Comparison of ENCODE assay signal across 10 mouse cellular contexts in genomic region chrX:143904689-143905088, GRCm38 (mm10). TPM values are rescaled to one million over a fixed set of nuclear protein-coding genes. Genes with fewer than 3 reads are reported as not detected.
DNase-seq lines count a peak whose midpoint lies in the region; ATAC-seq lines count a peak whose summit lies in the region.
"Had no signal": no experiment of that assay in that cellular context is flagged by ENCODE, and none has a peak within 500 bp of the region (broad histone marks: within the 10 kb centered on the region; RNA-seq: fewer than 3 reads in every experiment).

No protein-coding gene starts in this region.

- H3K27ac ChIP-seq in limb, embryonic 11.5 days (replicated peaks; ENCODE audit: low read depth, low read length): no peak overlapping the region
- H3K27ac ChIP-seq: liver, embryonic 14.5 days had no signal

- no peak overlapping the region for H3K9ac ChIP-seq in limb, embryonic 11.5 days (ENCODE audit: low read length)
- H3K9ac ChIP-seq: liver, embryonic 14.5 days had no signal

- ATAC-seq in limb, embryonic 11.5 days (ENCODE audit: insufficient number of reproducible peaks, low FRiP score, low TSS enrichment, low read depth): no peak

- H3K4me2 ChIP-seq in limb, embryonic 11.5 days (ENCODE audit: low read depth, severe bottlenecking): no peak overlapping the region

- H3K36me3 ChIP-seq in limb, embryonic 11.5 days (ENCODE audit: control insufficient read depth, insufficient read depth, low read length): no peaks in the 10 kb centered on the region

- peak; percentile 51 for DNase-seq in adrenal gland, postnatal 14 days
- no peak for DNase-seq in adrenal gland, adult 2 months
- peak; percentile 16 for DNase-seq in kidney, postnatal 14 days
- no peak for DNase-seq in kidney, adult 18-20 months
- DNase-seq in adipocyte (ENCODE audit: low spot score): peak; percentile 15
- DNase-seq in limb, embryonic 11.5 days (ENCODE audit: low spot score): peak; percentile 73
- no peak for DNase-seq in frontal cortex, postnatal 10 days (ENCODE audit: low spot score in 2 of 2)
- DNase-seq in frontal cortex, postnatal 14 days (ENCODE audit: low spot score in 2 of 2): no peak
- DNase-seq: thymus, adult 18-20 months had no signal

- 30% methylated on average over 2 of the region's 2 CpGs for WGBS in limb, embryonic 11.5 days

- 0 out of 2 replicates have a peak, but pooled peaks cover 2% of the 10 kb centered on the region for H3K27me3 ChIP-seq in limb, embryonic 11.5 days (ENCODE audit: control insufficient read depth, insufficient read depth, low read length)

- H3K4me1 ChIP-seq in limb, embryonic 11.5 days (ENCODE audit: control insufficient read depth, insufficient read depth, low read length): no peaks in the 10 kb centered on the region

- no peaks in the 10 kb centered on the region for H3K9me3 ChIP-seq in limb, embryonic 11.5 days (ENCODE audit: control insufficient read depth, low read length)

- no peak overlapping the region for H3K4me3 ChIP-seq in limb, embryonic 11.5 days (ENCODE audit: low read depth, low read length)

RNA-seq across cellular contexts. Expression of gene Dcx, which starts 28.4 kb away (rescaled TPM):
- total RNA-seq in adrenal gland, postnatal 14 days (2021): 0.93 and 1.2 TPM in 2 replicates
- under 1 TPM; 0.55 to 0.62 TPM for total RNA-seq in adrenal gland, adult 2 months (2021)
- 0.03 TPM in 1 of 2 replicates, not detected in the other for polyA plus RNA-seq in adrenal gland, adult 2 months (2012; rRNA removed)
- polyA plus RNA-seq in limb, embryonic 11.5 days (2014; fragmentation: Nextera tagmentation; extraction: Ambion mirVana): 9.8 and 12.6 TPM in 2 replicates

Comparison
In these comparisons a context has a peak if more than half of its experiments do, and no peak if none do; other contexts are left out.
1. DNase-seq: peak in adrenal gland, postnatal 14 days (single experiment), kidney, postnatal 14 days (single experiment), adipocyte (single experiment) and limb, embryonic 11.5 days (single experiment); none in adrenal gland, adult 2 months (single experiment), kidney, adult 18-20 months (single experiment), frontal cortex, postnatal 10 days (0 of 2) and frontal cortex, postnatal 14 days (0 of 2).